Mouse (Mus musculus) midbrain, embryonic 11.5 days (tissue): Measurements from ENCODE around the gene Selenon. TPM values are rescaled to one million over a fixed set of nuclear protein-coding genes. Genes with fewer than 3 reads are reported as not detected.
A peak's percentile ranks its signal among the peaks of the same experiment; 100 is the strongest.

ENCODE experiments used
- ATAC-seq: fragments of 200-750 bp; cut with Nextera tagmentation; 2 replicates; pipeline ENCODE4 v1.8.0; 2017; ENCODE audit warnings: moderate TSS enrichment, moderate library complexity; ENCODE audit not compliant: low FRiP score
- DNase-seq: peaks from one replicate; pipeline ENCODE4 v3.0.0; 2015; ENCODE audit warnings: low spot score; ENCODE audit errors: missing footprints
- H3K27ac ChIP-seq: fragments of 300-500 bp; sonication (generic); 2 replicates; pipeline ENCODE4 v1.5.1; 2014; ENCODE audit warnings: low read depth, low read length
- H3K27me3 ChIP-seq: fragments of 300-500 bp; sonication (generic); 2 replicates; pipeline ENCODE4 v1.6.1; 2014; ENCODE audit warnings: mild to moderate bottlenecking, low read length, moderate library complexity, mixed read lengths; ENCODE audit not compliant: control insufficient read depth, insufficient read depth
- H3K36me3 ChIP-seq: fragments of 300-500 bp; sonication (generic); 2 replicates; pipeline ENCODE4 v1.6.1; 2014; ENCODE audit warnings: mild to moderate bottlenecking, low read length, moderate library complexity, mixed read lengths; ENCODE audit not compliant: control insufficient read depth, insufficient read depth
- H3K4me1 ChIP-seq: fragments of 300-500 bp; sonication (generic); 2 replicates; pipeline ENCODE4 v1.6.1; 2014; ENCODE audit warnings: low read length; ENCODE audit not compliant: control insufficient read depth, insufficient read depth
- H3K4me2 ChIP-seq: fragments of 300-500 bp; sonication (generic); 2 replicates; pipeline ENCODE4 v1.6.1; 2014; ENCODE audit warnings: mild to moderate bottlenecking, moderate library complexity
- H3K4me3 ChIP-seq: fragments of 300-500 bp; sonication (generic); 2 replicates; pipeline ENCODE4 v1.5.1; 2014; ENCODE audit warnings: low read depth, low read length
- H3K9ac ChIP-seq: fragments of 300-500 bp; sonication (generic); 2 replicates; pipeline ENCODE4 v1.6.1; 2014; ENCODE audit warnings: low read length
- H3K9me3 ChIP-seq: fragments of 300-500 bp; sonication (generic); 2 replicates; pipeline ENCODE4 v1.6.1; 2016; ENCODE audit warnings: low read length; ENCODE audit not compliant: control insufficient read depth
- WGBS: fragments of 180-500 bp; shearing (Covaris S2); extraction: QIAGEN DNeasy Blood & Tissue Kit; methylation state at CpG from one replicate; pipeline ENCODE4 v1.1.7; 2014; 5-methylcytosine and 5-hydroxymethylcytosine counted together
- polyA plus RNA-seq: library from polyadenylated mRNA; unstranded; fragments of >200 nt; fragmentation: Nextera tagmentation; extraction: Ambion mirVana; gene quantifications from 2 replicates; pipeline ENCODE4 v1.2.1, GENCODE M21; 2014

Selenon gene
- polyA plus RNA-seq = 19.1 and 24.6 TPM in 2 replicates

GRCm38 (mm10) chr4:134551494-134552316, at the start of gene Selenon:
Gene Selenon, minus strand, starts transcription at chr4:134552166.
- peak; percentile 95 for DNase-seq
- Histone ChIP-seq H3K9me3 (peaks cover 6% of the 10 kb centered on the region; the same call in 1 of the 2 replicates), H3K9ac (peak within 1 kb of the TSS; percentile 97), H3K36me3 (peaks cover 9% of the 10 kb centered on the region), H3K4me1 (peaks cover 12% of the 10 kb centered on the region), H3K4me3 (peak within 1 kb of the TSS; percentile 83), H3K4me2 (peak within 1 kb of the TSS; percentile 51), H3K27ac (peak within 1 kb of the TSS; percentile 80), H3K27me3 (no peaks in the 10 kb centered on the region)
- peak; percentile 91 for ATAC-seq
- under 1% methylated on average over 49 of the region's 67 CpGs for WGBS

DNA sequence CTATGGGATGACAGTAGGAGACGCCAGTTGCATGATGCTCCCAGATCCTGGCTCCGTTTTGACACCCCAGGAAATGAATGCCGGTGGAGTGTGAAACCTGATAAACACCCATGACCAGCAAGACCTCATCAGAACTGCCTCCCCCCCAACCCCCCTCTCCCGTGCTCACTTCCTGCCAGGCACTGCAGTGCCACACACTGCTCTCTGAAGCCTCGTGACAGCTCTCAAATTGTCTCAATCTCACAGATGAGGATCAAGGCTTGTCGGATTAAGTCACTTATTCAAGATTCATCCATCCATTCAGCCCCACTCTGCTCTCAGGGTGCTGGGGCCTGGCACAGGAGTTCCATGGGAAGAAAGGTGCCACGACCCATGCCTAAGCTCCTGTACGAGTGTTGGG, 49.4 kb upstream of the Selenon start:
- Histone ChIP-seq H3K9ac (no peak overlapping the region), H3K27ac (no peak overlapping the region), H3K36me3 (no peaks in the 10 kb centered on the region), H3K27me3 (no peaks in the 10 kb centered on the region), H3K9me3 (no peaks in the 10 kb centered on the region), H3K4me2 (no peak overlapping the region), H3K4me1 (peaks cover 6% of the 10 kb centered on the region; the same call in 1 of the 2 replicates), H3K4me3 (no peak overlapping the region)
- DNase-seq (no peak), ATAC-seq (no peak)
- WGBS = 42% methylated on average over 8 of the region's 8 CpGs

GRCm38 (mm10) chr4:134600777-134601176, 48.8 kb upstream of the Selenon start:
- DNase-seq = no peak
- Histone ChIP-seq H3K27ac (no peak overlapping the region), H3K4me1 (peaks cover 6% of the 10 kb centered on the region; the same call in 1 of the 2 replicates), H3K36me3 (no peaks in the 10 kb centered on the region), H3K4me2 (no peak overlapping the region), H3K4me3 (no peak overlapping the region), H3K9ac (no peak overlapping the region), H3K9me3 (no peaks in the 10 kb centered on the region), H3K27me3 (no peaks in the 10 kb centered on the region)
- WGBS = 85% methylated on average over 7 of the region's 7 CpGs
- ATAC-seq = no peak

- Histone ChIP-seq H3K27ac (no peak overlapping the region), H3K4me1 (peaks cover 6% of the 10 kb centered on the region; the same call in 1 of the 2 replicates)
Measured at GRCm38 (mm10) chr4:134600060-134600459, 48.1 kb upstream of the Selenon start.

GRCm38 (mm10) chr4:134596816-134597692, 45.1 kb upstream of the Selenon start:
- no peak for ATAC-seq
- Histone ChIP-seq H3K4me2 (no peak overlapping the region), H3K9ac (no peak overlapping the region), H3K36me3 (no peaks in the 10 kb centered on the region), H3K4me3 (no peak overlapping the region), H3K27me3 (no peaks in the 10 kb centered on the region), H3K4me1 (peaks cover 6% of the 10 kb centered on the region; the same call in 1 of the 2 replicates), H3K27ac (no peak overlapping the region), H3K9me3 (no peaks in the 10 kb centered on the region)
- no peak for DNase-seq
- WGBS = 81% methylated on average over 10 of the region's 10 CpGs

More at GRCm38 (mm10) chr4:134600060-134600459, 48.1 kb upstream of the Selenon start:
- WGBS = 91% methylated on average over 9 of the region's 9 CpGs
- DNase-seq (no peak), ATAC-seq (no peak)
- H3K4me3 ChIP-seq = no peak overlapping the region
- no peak overlapping the region for H3K9ac ChIP-seq
- H3K27me3 ChIP-seq = no peaks in the 10 kb centered on the region
- no peak overlapping the region for H3K4me2 ChIP-seq
- no peaks in the 10 kb centered on the region for H3K36me3 ChIP-seq
- H3K9me3 ChIP-seq = no peaks in the 10 kb centered on the region

DNA sequence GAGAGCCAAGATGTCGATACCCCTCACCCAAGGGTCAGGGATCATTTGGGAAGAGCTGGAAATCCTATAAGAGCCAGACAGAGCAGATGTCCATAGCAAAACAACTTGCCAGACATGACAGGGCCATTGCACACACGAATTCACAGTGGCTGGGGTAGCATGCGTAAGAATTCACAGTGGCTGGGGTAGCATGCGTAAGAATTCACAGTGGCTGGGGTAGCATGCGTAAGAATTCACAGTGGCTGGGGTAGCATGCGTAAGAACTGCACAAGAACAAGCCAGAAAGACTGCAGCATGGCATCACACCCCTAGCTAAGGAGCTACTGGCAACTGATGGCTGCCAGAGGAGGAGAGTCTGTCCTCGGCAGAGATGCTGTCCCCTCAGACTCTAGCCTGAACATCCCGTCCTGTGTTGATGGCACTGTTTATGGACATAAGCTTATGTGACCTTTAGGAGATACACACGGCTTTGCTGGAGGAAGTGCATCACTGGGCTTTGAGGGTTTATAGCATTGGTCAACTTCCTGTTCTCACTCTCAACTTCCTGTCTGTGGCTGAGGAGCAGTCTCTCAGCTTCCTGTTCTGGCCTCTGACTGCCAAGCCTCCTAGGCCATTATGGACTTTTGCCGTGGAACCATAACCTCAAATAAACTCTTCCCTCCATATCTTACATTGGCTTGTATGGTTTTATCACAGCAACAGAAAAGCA, 42.9 kb upstream of the Selenon start:
- Histone ChIP-seq H3K4me2 (no peak overlapping the region), H3K9ac (no peak overlapping the region), H3K9me3 (no peaks in the 10 kb centered on the region), H3K27me3 (no peaks in the 10 kb centered on the region), H3K27ac (no peak overlapping the region), H3K4me1 (no peaks in the 10 kb centered on the region), H3K36me3 (no peaks in the 10 kb centered on the region), H3K4me3 (no peak overlapping the region)
- no peak for DNase-seq
- 88% methylated on average over 10 of the region's 10 CpGs for WGBS
- no peak for ATAC-seq

- H3K27me3 ChIP-seq = no peaks in the 10 kb centered on the region
- WGBS = 86% methylated on average over 4 of the region's 4 CpGs
Measured at GRCm38 (mm10) chr4:134592442-134592841, 40.5 kb upstream of the Selenon start.

DNA sequence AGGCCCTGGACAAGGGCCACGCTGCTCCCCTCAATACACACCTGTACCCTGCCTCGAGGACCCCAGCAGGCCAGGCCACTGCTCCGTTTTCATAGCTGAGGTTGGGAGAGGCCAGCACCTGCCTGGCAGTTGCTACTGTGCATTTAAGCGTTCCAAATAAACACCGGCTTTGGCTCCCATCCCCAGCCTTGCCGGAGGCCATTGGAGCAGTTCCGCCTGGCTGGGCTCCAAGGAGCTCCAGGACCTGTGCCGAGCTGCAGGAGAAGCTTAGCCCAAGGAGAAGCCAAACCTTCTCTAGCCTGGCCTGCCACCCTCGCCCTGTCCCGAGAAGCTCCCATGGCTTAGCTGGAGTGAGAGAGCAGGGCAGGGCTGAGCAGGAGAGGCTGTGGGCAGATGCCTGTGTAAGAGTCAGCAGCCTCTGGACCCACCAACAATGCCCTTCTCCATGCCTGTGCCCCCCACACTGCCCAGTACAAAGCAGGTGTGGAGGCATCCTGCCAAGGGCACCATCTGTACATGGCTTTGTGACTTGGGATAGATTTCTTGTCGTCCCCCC, 39.6 kb upstream of the Selenon start:
- Histone ChIP-seq H3K9me3 (no peaks in the 10 kb centered on the region), H3K27me3 (no peaks in the 10 kb centered on the region), H3K4me3 (no peak overlapping the region), H3K9ac (no peak overlapping the region), H3K4me2 (no peak overlapping the region), H3K4me1 (no peaks in the 10 kb centered on the region), H3K27ac (no peak overlapping the region), H3K36me3 (no peaks in the 10 kb centered on the region)
- no peak for ATAC-seq
- DNase-seq = no peak
- 53% methylated on average over 11 of the region's 11 CpGs for WGBS

More at GRCm38 (mm10) chr4:134592442-134592841, 40.5 kb upstream of the Selenon start:
- Histone ChIP-seq H3K4me3 (no peak overlapping the region), H3K4me1 (no peaks in the 10 kb centered on the region), H3K9ac (no peak overlapping the region), H3K27ac (no peak overlapping the region), H3K36me3 (no peaks in the 10 kb centered on the region), H3K4me2 (no peak overlapping the region), H3K9me3 (no peaks in the 10 kb centered on the region)
- DNase-seq = no peak
- no peak for ATAC-seq
